Mouse (Mus musculus) intestine, embryonic 16.5 days (tissue): Measurements from ENCODE around the gene Dnase2a. TPM values are rescaled to one million over a fixed set of nuclear protein-coding genes. Genes with fewer than 3 reads are reported as not detected.

Source experiments
- ATAC-seq: fragments of 200-750 bp; cut with Nextera tagmentation; 2 replicates; pipeline ENCODE4 v1.8.0; 2017; ENCODE audit warnings: moderate TSS enrichment, moderate library complexity
- H3K27ac ChIP-seq: fragments of 300-500 bp; sonication (generic); 2 replicates; pipeline ENCODE4 v1.5.1; 2014; ENCODE audit warnings: mild to moderate bottlenecking, low read length
- H3K27me3 ChIP-seq: fragments of 300-500 bp; sonication (generic); replicated peaks from 2 replicates; pipeline ENCODE4 v1.6.1; 2014; ENCODE audit warnings: low read length, control low read depth, mixed read lengths; ENCODE audit not compliant: control insufficient read depth, insufficient read depth
- H3K36me3 ChIP-seq: fragments of 300-500 bp; sonication (generic); 2 replicates; pipeline ENCODE4 v1.6.1; 2014; ENCODE audit warnings: low read length, control low read depth; ENCODE audit not compliant: control insufficient read depth, insufficient read depth
- H3K4me1 ChIP-seq: fragments of 300-500 bp; sonication (generic); 2 replicates; pipeline ENCODE4 v1.6.1; 2014; ENCODE audit warnings: low read length, control low read depth, mixed read lengths; ENCODE audit not compliant: control insufficient read depth, insufficient read depth
- H3K4me2 ChIP-seq: fragments of 300-500 bp; sonication (generic); 2 replicates; pipeline ENCODE4 v1.6.1; 2014; ENCODE audit warnings: low read depth, low read length, control low read depth
- H3K4me3 ChIP-seq: fragments of 300-500 bp; sonication (generic); 2 replicates; pipeline ENCODE4 v1.5.1; 2014; ENCODE audit warnings: mild to moderate bottlenecking, low read length
- H3K9ac ChIP-seq: fragments of 300-500 bp; sonication (generic); 2 replicates; pipeline ENCODE4 v1.6.1; 2014; ENCODE audit warnings: low read depth, low read length
- H3K9me3 ChIP-seq: fragments of 300-500 bp; sonication (generic); 2 replicates; pipeline ENCODE4 v1.6.1; 2016; ENCODE audit warnings: low read length, control low read depth; ENCODE audit not compliant: control insufficient read depth
- WGBS: fragments of 180-500 bp; shearing (Covaris S2); extraction: QIAGEN DNeasy Blood & Tissue Kit; methylation state at CpG from one replicate; pipeline ENCODE4 v1.1.7; 2014; 5-methylcytosine and 5-hydroxymethylcytosine counted together
- polyA plus RNA-seq: library from polyadenylated mRNA; unstranded; fragments of >200 nt; fragmentation: Nextera tagmentation; extraction: Ambion mirVana; gene quantifications from 2 replicates; pipeline ENCODE4 v1.2.1, GENCODE M21; 2015

The Dnase2a gene
- polyA plus RNA-seq, 1 experiment from 2014 or later = 10.2 TPM

DNA sequence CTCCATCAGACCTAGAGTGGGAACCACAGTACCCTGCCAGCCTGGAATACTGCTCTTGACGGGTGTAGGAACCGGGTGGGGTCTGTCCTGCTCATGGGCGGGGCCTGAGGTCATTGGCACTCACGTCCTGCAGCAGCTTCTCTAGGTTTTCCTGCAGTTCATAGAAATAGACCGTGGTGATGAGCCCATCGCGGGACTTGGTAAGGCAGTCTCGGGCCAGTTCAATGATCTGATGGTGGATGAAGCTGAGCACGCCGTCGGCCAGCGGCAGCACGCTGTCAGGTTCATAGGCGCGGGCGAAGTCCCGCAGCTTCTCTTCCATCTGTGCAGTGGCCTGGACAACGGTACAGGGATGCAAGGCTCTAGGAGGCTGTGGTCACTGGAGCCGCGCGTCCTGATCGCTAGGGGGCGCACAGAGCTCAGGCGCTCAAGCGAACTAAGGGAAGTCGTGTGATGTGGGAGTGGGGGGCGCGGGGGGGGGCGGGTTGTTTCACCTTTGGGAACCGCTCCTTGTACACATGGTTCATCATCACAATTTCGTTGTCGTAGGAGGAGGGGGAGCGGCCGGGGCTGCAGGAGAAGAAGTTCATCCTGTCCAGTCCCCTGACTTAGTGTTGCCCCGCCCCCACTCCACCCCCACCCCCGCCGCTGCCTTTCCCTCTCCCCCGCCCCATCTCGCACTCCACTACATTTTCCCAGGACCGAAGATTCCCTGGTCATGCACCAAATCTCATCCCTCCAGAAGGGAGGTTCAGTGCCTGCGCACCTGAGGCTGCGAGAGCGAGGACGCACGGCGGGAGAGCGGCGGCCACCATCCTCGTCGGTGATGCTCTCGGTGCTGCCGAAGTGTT is 20.3 kb downstream of the Dnase2a start:
- Histone ChIP-seq H3K9me3 (no peaks in the 10 kb centered on the region), H3K4me1 (peaks cover 6% of the 10 kb centered on the region), H3K4me2 (peak overlapping the region; percentile 62), H3K4me3 (peak overlapping the region; percentile 29), H3K9ac (no peak overlapping the region), H3K36me3 (no peaks in the 10 kb centered on the region), H3K27ac (no peak overlapping the region), H3K27me3 (peaks cover 26% of the 10 kb centered on the region)
- 2% methylated on average over 52 of the region's 52 CpGs for WGBS
- peak; percentile 73; the same call in 1 of the 2 replicates for ATAC-seq

DNA sequence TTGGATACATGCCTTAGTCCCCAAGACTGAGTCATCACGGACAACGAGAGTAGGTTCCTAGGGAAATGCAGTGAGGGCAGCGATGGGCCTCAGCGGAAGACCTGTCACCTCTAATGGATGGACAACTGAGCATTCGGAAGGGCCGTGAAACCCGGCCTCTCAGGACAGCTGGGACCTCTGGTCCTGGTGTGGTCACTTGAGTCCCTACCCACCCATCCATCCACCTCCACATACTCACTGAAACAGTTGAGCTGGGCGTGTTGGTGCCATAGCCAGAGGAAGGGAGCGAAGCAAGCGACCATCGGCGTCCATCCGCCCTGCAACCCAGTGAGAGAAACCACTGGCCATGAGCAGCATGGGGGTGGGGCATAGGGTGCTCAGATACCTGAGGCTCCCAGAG is 22.2 kb downstream of the Dnase2a start:
- Histone ChIP-seq H3K36me3 (no peaks in the 10 kb centered on the region), H3K9me3 (no peaks in the 10 kb centered on the region), H3K4me3 (no peak overlapping the region), H3K27me3 (peaks cover 44% of the 10 kb centered on the region), H3K9ac (no peak overlapping the region), H3K4me2 (no peak overlapping the region), H3K4me1 (peaks cover 6% of the 10 kb centered on the region), H3K27ac (no peak overlapping the region)
- no peak for ATAC-seq
- WGBS = 85% methylated on average over 13 of the region's 13 CpGs

DNA sequence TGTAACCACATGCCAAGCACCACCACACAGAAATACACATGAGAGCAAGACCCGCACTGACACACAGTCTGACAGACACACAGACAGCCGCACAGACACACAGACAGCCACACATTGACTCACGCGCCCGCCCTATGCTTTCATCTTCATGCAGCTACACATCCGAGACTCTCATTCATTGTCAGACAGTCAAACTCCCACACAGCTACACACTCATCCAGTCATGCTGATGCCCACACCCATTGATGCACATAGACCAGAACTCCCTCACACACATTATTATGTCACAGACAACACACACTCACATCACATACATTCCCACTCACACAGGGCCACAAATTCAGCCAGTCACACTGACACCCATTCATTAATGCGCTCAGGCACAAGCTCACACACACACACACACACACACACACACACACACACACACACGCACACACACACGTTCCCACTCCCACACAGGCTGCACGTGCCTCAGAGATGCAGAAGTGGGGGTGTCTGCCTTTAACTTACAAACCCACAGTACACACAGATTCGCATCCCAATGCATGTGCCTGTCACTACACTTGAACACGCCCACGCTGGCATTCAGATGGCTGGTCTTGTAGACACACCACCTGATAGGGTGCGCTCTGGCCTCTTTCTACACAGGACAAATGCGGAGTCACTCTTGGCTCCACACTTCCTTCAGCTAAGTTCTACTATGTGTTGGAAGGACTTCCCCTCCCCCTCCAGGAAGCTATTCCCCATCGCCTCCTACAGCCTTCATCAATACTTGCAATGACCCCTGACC is 25.6 kb downstream of the Dnase2a start:
- peaks cover 68% of the 10 kb centered on the region for H3K27me3 ChIP-seq
- no peaks in the 10 kb centered on the region for H3K9me3 ChIP-seq
- H3K27ac ChIP-seq = no peak overlapping the region
- no peak overlapping the region for H3K4me3 ChIP-seq
- no peak for ATAC-seq
- H3K4me2 ChIP-seq = no peak overlapping the region
- 81% methylated on average over 16 of the region's 16 CpGs for WGBS
- peaks cover 12% of the 10 kb centered on the region for H3K4me1 ChIP-seq
- H3K9ac ChIP-seq = no peak overlapping the region
- no peaks in the 10 kb centered on the region for H3K36me3 ChIP-seq

DNA sequence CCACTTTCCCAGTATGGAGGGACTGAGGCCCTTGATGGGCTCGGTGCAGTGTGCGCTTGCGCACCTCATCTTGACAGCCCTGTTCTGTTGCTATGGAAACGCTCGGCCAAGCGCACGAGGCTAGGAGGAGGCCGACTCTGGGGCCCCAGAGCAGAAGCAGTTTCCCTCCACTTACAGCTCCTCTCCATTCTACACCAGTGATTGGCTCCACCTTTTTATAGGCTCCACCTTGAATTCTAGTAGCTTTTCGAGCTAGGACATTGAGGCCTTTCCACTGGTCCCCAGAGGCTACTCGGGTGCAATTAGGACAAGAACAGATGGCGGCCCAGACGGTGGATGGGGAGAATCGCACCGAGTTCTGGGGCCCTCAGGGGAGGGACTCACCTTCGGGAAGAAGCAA is 26.5 kb downstream of the Dnase2a start:
- H3K9ac ChIP-seq = no peak overlapping the region
- no peak overlapping the region for H3K27ac ChIP-seq
- no peaks in the 10 kb centered on the region for H3K36me3 ChIP-seq
- ATAC-seq = peak; percentile 31; the same call in 1 of the 2 replicates
- H3K9me3 ChIP-seq = no peaks in the 10 kb centered on the region
- H3K27me3 ChIP-seq = peaks cover 61% of the 10 kb centered on the region
- no peak overlapping the region for H3K4me2 ChIP-seq
- H3K4me1 ChIP-seq = peaks cover 9% of the 10 kb centered on the region; the same call in 1 of the 2 replicates
- no peak overlapping the region; the same call in 1 of the 2 replicates for H3K4me3 ChIP-seq
- 1% methylated on average over 15 of the region's 15 CpGs for WGBS

DNA sequence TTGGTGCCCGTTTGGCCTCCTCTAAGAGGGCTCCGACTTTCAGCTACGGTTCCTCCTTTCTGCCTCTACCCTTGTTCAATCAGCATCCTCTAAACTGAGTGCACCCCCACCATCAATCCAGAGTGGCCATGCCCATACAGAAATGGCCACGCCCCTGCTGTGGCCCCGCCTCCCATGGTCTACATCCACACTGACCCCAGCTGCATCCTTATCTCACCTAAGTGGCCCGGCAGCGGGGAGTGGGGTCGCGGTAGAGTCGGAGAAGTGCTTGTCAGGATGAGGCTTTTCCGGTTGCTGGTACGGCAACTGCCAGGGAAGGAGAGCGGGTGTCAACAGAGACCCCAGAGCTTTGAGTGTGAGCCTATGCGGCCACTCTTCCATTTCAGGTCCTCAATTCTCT is 27.1 kb downstream of the Dnase2a start:
- H3K9ac ChIP-seq = no peak overlapping the region
- peaks cover 54% of the 10 kb centered on the region for H3K27me3 ChIP-seq
- H3K36me3 ChIP-seq = no peaks in the 10 kb centered on the region
- H3K27ac ChIP-seq = no peak overlapping the region
- 8% methylated on average over 14 of the region's 14 CpGs for WGBS
- no peak overlapping the region for H3K4me2 ChIP-seq
- H3K4me1 ChIP-seq = peaks cover 9% of the 10 kb centered on the region; the same call in 1 of the 2 replicates
- 0 out of 2 replicates have a peak, but pooled peaks have one; percentile 24 for ATAC-seq
- no peaks in the 10 kb centered on the region for H3K9me3 ChIP-seq
- no peak overlapping the region for H3K4me3 ChIP-seq

DNA sequence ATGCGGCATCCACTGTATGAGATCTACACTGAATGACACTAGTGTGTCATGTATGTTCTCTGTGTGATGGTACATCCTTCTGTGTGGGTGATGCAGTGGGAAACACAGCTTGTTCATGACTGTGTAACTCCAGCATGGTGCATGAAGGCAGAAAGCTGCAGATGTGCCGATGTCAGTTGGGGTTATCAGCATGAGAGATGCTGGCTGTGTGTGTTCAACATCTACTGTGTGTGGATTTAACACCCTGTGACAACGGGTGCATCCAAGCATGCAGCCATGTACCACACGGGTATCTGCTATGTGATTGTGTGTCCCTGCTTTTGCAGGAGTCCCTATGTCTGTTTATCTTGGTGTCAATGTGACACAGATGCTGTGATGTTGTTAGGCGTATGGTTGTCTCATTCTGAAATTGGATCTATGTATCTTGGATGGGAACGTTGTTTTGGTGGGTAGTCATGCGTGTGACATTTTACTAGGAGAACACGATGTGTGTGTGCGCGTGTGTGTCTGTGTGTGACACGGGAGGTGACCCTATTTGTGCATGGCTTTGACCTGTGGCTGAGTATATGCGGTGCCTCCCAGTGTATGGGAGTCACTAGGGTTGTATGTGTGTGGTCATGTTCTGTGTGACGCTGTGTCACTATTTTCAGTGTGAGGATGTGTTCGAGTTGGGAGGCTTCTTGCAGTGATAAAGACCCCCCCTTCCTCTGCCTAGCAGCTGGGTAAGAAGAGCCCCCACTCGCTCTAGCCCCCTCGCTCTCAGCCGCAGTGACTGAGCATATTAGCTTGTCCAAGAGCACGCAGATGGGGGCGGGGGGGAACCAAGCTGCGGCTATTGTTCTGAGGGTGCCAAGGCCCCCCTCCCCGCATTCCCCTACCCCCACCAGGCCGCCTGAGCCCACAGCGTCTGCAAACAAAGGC is 27.9 kb downstream of the Dnase2a start:
- Histone ChIP-seq H3K27ac (no peak overlapping the region), H3K4me3 (peak overlapping the region; percentile 53), H3K27me3 (peaks cover 49% of the 10 kb centered on the region), H3K4me1 (peaks cover 9% of the 10 kb centered on the region; the same call in 1 of the 2 replicates), H3K36me3 (no peaks in the 10 kb centered on the region), H3K4me2 (peak overlapping the region; percentile 86), H3K9ac (peak overlapping the region; percentile 58; the same call in 1 of the 2 replicates), H3K9me3 (no peaks in the 10 kb centered on the region)
- peak; percentile 21 for ATAC-seq
- 24% methylated on average over 23 of the region's 23 CpGs for WGBS

DNA sequence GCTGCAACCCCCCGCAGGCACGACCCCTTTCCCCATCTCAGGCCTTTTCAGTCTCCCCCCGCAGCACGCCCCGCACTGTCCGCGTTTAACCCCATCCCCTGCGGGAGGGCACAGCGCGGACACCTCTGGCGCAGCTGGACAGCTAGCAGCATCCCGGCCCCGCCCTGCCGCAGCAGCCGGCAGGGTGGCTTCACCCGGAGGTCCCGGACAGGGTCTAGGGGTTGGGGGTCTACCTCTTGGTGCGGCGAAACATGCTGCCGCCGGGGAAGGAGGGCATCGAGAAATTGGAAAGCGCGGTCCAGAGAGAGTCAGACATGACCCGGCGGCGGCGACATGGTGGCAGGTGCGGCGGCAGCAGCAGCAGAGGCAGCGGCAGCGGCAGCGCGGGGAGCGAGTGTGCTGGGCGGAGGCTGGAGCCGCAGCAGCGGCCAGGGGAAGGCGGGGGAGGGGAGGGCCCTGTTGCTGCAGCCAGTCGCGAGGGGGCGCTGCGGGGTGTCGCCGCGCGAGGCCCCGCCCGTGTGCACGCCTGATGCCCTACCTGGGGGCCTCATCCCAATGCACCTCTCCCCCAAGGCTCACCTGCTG is 28.7 kb downstream of the Dnase2a start, which contains the start of gene Mast1:
TSS of gene Mast1 (minus strand) at position 398 of the 585 bp plus-strand sequence.
- peak within 1 kb of the TSS; percentile 86 for H3K4me2 ChIP-seq
- no peaks in the 10 kb centered on the region for H3K36me3 ChIP-seq
- H3K27me3 ChIP-seq = peaks cover 47% of the 10 kb centered on the region
- H3K27ac ChIP-seq = no peak within 1 kb of the TSS
- H3K4me1 ChIP-seq = peaks cover 9% of the 10 kb centered on the region; the same call in 1 of the 2 replicates
- H3K4me3 ChIP-seq = peak within 1 kb of the TSS; percentile 53
- under 1% methylated on average over 46 of the region's 50 CpGs for WGBS
- ATAC-seq = peak; percentile 65
- no peaks in the 10 kb centered on the region for H3K9me3 ChIP-seq
- peak within 1 kb of the TSS; percentile 58 for H3K9ac ChIP-seq

DNA sequence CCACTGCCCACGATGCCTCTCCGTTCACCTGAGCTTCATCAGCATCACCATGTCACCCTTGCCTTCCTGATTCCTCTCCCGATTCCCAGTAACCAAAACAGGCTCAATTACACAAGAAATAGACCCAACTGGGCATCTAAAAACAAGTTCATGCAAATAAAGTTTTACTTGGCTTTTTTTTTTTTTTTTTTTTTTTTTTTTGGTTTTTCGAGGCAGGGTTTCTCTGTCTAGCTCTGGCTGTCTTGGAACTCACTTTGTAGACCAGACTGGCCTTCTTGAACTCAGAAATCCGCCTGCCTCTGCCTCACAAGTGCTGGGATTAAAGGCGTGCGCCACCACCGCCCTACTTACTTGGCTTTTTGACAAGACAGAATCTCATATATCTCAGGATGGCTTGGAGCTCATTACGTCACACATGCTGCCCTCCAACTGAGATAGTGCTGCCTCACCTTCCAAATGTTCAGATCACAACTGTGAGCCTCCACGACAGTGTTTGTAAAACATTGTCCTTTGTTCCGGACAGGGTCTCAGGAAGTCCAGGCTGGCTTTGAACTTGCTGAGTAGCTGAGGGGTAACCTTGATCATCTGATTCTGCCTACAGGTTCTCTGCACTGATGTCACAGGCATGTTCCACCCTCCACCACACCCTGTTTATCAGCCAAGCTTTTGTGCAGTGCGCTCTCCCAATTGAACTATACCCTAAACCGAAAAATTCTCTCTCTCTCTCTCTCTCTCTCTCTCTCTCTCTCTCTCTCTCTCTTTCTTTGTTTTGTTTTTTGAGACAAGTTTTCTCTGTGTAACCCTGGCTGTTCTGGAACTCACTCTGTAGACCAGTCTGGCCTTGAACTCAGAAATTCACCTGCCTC is 29.5 kb downstream of the Dnase2a start:
- H3K27me3 ChIP-seq = peaks cover 45% of the 10 kb centered on the region

More for the DNA sequence above, 29.5 kb downstream of the Dnase2a start:
- peaks cover 9% of the 10 kb centered on the region; the same call in 1 of the 2 replicates for H3K4me1 ChIP-seq
- no peak overlapping the region for H3K27ac ChIP-seq
- no peaks in the 10 kb centered on the region for H3K36me3 ChIP-seq
- no peak for ATAC-seq
- WGBS = 67% methylated on average over 13 of the region's 13 CpGs
- H3K9ac ChIP-seq = no peak overlapping the region
- peak overlapping the region; percentile 53; the same call in 1 of the 2 replicates for H3K4me3 ChIP-seq
- H3K9me3 ChIP-seq = no peaks in the 10 kb centered on the region
- peak overlapping the region; percentile 86; the same call in 1 of the 2 replicates for H3K4me2 ChIP-seq
